Mouse (Mus musculus) G1E (cell line): ENCODE data around the gene Tmed10.

Experiments used
- CTCF ChIP-seq: IDR thresholded peaks from 2 replicates; pipeline ENCODE4 v1.5.1; 2012; ENCODE audit warnings: low read depth, low read length, inconsistent platforms, mixed read lengths
- GATA1 ChIP-seq: IDR thresholded peaks from 2 replicates; pipeline ENCODE4 v1.6.1; 2012; ENCODE audit warnings: borderline replicate concordance, low read length, inconsistent platforms, mixed read lengths
- POLR2AphosphoS5 ChIP-seq: IDR thresholded peaks from 2 replicates; pipeline ENCODE4 v1.6.1; 2012; ENCODE audit warnings: low read depth, low read length, inconsistent platforms; ENCODE audit not compliant: insufficient replicate concordance
- TAL1 ChIP-seq: conservative IDR thresholded peaks from 2 replicates; pipeline ENCODE4 v1.6.1; 2012; ENCODE audit warnings: low read depth, low read length, inconsistent platforms, mixed read lengths

GRCm38 (mm10) chr12:85354061-85354460, 20.6 kb downstream of the Tmed10 start:
- TF ChIP-seq GATA1, result no peak
- TF ChIP-seq CTCF, result no peak
- no peak for TF ChIP-seq TAL1
- no peak for TF ChIP-seq POLR2AphosphoS5
